Mouse (Mus musculus): ENCODE data around the gene Fam227a.

Gene Fam227a

DNA sequence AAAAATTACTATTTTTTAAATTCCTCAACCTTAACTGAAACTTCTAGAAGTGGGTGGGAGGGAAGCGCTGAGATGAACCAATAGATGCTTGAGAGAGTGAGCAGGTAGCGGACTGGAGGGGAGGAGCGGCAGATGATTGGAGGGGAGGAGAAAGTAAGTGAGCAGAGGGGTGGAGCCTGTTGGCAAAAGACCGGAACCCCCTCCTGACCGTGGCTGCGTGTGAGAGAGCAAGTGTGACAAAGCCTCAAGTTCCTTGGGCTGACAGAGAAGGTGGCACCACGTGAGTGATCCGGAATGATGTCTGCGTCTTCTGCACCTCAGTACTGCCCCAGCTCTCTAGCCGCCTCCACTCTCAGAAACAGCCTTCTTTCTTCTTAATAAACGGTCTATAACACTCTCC, 41.6 kb downstream of the Fam227a start:
- DNase-seq (ENCODE audit: low read depth, low spot score) = no peak

DNA sequence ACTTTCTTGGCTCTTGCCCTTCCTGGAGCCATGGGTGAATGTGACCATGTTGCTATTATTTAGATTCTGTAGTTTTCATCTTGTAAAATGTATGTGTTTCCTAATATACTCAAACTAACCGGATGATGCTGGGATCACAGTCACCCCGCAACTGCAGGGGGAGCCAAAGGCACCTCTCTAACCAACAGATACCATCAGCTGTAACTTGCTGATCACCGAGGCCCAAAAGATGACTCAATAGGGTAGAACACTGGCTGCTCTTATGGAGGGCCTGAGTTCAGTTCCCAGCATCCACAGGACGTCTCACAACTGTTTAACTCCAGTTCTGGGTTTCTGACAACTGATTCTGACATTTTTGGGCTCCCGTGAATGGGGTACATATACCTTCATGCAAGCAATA, 42.0 kb downstream of the Fam227a start:
- no peak for DNase-seq (ENCODE audit: low read depth, low spot score)

DNA sequence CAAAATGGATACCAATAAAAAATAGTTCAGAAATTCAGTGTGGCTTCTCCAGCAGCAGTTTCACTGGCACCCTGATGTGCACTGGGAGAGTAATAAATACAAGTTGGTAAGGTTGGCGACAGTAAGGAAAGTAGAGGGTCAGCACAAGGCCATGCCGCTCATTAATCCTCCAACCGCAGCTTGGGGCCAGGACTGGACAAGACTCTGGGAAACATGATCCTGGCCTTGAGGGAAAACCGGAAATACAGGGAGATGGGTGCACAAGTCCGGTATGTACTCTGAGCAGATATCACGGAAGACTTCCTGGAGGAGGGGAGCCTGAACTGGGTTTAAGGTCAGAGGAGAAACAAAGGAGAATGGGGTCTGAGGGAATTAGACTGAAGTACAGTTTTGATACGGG, 43.3 kb downstream of the Fam227a start:
- DNase-seq (ENCODE audit: low read depth, low spot score) = no peak

DNA sequence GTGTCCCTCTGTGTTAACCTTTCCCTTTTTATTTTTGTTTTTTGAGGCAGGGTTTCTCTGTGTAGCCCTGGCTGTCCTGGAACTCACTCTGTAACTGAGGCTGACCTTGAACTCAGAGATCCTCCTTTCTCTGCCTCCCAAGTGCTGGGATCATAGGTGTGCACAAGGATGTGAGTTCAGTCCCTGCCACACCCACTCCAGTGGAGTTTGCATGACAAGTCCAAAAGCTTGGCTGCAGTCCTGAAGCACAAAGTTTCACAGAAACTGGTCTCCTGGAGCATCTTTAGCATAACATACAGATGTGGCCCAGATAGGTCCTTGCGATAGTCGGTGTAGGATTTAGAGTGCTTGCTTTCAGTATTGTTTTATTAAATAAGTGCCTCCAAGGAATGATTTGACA, 49.5 kb downstream of the Fam227a start:
- no peak for DNase-seq (ENCODE audit: low read depth, low spot score)

DNA sequence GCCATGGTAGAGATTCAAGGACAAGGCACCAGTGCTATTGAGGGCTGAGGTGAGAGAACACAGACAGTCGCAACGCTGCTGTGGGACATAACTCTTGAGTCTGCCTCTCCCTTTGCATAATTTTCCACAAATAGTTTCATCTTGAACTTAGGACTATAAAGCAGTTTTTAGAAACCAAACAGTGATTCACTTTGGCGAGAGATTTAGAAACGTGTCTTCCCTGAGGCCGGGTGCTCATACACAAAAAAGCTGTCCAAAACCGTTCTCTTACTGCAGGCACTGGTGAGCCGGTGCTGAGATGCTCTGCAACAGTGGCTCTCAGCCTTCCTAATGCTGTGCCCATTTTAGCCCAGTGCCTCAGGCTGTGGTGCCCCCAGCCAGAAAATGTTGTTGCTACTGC, 50.5 kb downstream of the Fam227a start:
- no peak for DNase-seq (ENCODE audit: low read depth, low spot score)

GRCm38 (mm10) chr15:79607757-79608156, 51.0 kb downstream of the Fam227a start:
- no peak for DNase-seq (ENCODE audit: low read depth, low spot score)

DNA sequence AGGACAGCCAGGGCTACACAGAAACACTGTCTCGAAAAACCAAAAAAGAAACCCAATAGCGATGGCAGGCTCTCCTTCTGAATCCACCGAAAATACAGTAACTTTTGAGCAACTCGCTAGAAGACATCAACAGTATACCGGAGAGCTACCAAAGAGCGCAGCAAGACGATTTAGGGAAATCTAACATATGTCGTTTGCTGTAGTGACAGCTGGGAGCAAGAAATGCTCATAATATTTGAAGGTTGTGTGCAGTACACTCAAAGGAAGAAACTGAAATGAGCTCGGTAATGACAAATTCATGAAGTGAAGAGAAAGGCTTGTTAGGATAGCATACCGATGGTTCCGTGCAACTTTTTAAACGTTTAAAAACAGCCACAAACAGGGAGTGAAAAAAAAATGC, 52.6 kb downstream of the Fam227a start:
- DNase-seq (ENCODE audit: low read depth, low spot score) = no peak

GRCm38 (mm10) chr15:79604990-79605665, 53.6 kb downstream of the Fam227a start, which contains the start of gene Dmc1:
TSS of gene Dmc1 (minus strand) at chr15:79605109.
- DNase-seq (ENCODE audit: low read depth, low spot score) = peak; percentile 67

- DNase-seq (ENCODE audit: low read depth, low spot score) = no peak
Measured at GRCm38 (mm10) chr15:79600176-79600575, 58.6 kb downstream of the Fam227a start.

DNA sequence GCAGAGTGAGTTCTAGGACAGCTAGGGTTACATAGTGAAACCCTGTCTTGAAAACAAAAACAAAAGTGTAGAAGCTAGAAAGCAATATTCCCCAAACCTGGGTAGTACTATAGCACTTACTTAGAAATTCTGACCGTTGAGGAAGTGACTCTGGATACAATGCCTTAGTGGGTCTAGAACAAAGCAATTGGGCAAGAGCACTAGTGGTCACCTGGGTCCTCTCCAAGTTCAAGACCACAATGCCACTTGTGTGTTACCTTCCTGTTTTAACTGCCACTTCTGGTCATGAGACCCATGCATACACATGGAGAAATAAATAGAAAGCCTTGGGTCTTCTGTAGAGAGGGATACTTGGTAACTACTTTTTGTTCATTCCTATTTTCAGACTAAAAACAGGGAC, 60.0 kb downstream of the Fam227a start:
- DNase-seq (ENCODE audit: low read depth, low spot score) = no peak

DNA sequence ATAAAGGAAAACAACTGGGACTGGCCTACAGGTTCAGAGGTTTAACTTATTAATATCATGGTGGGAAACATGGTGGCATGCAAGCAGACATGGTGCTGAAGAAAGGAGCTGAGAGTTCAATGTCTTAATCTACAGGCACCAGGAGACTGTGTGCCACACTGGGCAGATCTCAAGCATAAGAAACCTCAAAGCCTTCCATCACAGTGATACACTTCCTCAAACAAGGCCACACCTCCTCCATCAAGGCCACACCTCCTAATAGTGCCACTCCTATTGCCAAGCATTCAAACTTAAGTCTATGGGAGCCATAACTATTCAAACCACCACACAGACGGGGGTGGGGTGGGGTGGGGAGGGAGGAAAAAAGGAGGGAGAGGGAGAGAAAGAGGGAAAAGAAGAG, 77.2 kb downstream of the Fam227a start:
- no peak for DNase-seq (ENCODE audit: low read depth, low spot score)

GRCm38 (mm10) chr15:79577671-79578426, 80.9 kb downstream of the Fam227a start:
- DNase-seq (ENCODE audit: low read depth, low spot score) = no peak

GRCm38 (mm10) chr15:79576947-79577346, 81.8 kb downstream of the Fam227a start:
- DNase-seq (ENCODE audit: low read depth, low spot score) = no peak

DNA sequence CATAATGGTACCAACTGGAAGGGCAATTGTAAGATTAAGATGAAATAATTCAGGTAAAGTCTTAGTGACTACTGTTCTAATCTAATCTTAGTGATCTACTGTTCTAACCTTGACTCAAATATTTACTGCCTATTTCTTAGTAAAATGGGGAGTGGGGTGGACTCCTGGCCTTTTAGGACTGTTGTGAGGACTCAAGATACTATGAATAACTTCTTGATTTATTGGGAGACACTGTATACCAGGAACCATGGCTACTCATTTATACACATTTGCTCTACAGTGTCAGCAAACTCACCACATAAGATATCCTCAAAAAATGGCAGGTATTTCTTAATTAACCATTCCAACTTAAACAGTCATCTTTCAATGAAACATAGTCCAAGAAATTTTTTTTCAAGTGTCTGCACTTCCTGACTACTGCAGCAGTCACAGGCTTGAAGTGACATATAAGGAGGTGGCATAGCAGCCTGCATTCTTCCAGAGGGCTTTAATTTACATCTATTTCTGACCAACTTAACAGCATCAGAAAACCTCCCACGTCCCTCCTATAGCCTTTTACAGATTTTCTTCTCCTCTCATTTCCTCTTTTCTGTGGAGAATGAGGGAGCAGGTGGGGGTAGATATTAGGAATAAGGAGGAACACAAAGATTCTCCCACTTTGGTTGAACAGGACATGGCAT, 83.1 kb downstream of the Fam227a start:
- DNase-seq (ENCODE audit: low read depth, low spot score) = no peak

DNA sequence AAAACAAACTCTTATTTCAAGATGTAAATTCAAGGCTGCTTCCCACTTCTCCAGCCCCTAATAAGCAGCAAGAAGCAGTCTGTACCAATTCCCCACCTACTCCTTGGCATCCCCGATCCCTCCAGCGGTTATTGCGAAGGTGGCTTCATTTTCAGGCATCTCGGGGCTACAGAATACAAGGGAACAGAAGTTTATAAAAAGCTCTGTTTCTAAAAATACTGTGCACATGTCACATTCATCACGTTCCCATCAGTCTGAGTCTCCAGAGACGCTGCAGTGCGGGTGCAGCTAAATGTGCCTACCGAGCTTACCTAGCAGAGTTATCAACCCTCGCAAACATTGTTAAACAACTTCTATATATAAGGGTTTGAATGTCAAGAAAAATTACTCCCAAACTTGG, 96.3 kb downstream of the Fam227a start:
- no peak for DNase-seq (ENCODE audit: low read depth, low spot score)

DNA sequence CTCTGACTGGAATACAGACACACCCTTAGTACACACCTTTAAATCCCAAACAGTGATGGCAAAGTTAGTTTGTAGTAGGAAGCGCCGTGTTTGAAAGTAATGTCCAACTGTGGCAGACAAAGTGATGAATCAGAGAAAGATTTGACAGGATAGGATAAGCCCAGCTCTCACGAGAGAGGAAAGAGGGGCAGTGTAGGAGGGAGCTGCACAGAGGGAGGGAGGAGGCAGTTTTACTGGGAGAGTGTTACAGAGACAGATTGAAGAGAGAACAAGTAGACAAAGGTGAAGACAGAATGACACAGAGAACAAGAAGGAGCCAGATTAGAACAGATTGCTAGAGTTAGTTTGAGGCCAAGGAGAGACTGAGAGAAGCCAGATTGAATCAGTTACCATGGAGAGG, 99.1 kb downstream of the Fam227a start:
- no peak for DNase-seq (ENCODE audit: low read depth, low spot score)

All from WW6 (cell line).